Mouse (Mus musculus): ENCODE results near the gene Gm42906. TPM values are rescaled to one million over a fixed set of nuclear protein-coding genes. Genes with fewer than 3 reads are reported as not detected.

Gm42906 gene
- polyA plus RNA-seq, 1 experiment from 2014 or later, result 0.66 TPM

DNA sequence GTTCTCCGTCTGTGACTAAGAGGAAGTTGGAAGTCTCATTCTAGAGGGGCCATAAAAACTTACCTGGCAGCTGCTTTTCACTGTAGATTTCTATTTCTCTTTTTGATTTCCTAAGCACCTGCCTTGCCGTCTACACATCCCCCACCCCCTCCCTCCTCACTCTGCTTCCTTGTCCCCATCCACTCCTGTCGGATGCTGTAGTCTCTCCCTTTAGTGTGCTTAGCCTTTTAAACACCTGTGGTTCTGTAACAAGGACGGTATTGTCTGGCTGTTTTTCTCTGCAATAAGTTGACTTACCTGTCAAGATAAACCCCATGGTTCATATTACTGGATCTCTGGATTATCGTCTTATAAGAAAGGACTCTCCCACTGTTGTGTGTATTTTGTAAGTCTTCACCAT lies 182.4 kb downstream of the Gm42906 start:
- no peak overlapping the region for H3K4me2 ChIP-seq (replicated peaks; ENCODE audit: low read depth, low read length)
- 70% methylated on average over 5 of the region's 5 CpGs for WGBS
- no peaks in the 10 kb centered on the region for H3K9me3 ChIP-seq (ENCODE audit: low read length)
- H3K4me3 ChIP-seq (ENCODE audit: low read depth, low read length), result no peak overlapping the region
- peaks cover 10% of the 10 kb centered on the region for H3K4me1 ChIP-seq (ENCODE audit: insufficient read depth, low read depth, low read length)
- ATAC-seq (no peak), DNase-seq (ENCODE audit: low spot score) (no peak)
- no peak for TF ChIP-seq EP300 (IDR thresholded peaks at IDR 0.05)
- no peak for TF ChIP-seq CTCF (IDR thresholded peaks at IDR 0.05)
- H3K9ac ChIP-seq (replicated peaks; ENCODE audit: low read depth), result no peak overlapping the region
- no peak overlapping the region for H3K27ac ChIP-seq (ENCODE audit: low read length)
- H3K36me3 ChIP-seq (ENCODE audit: insufficient read depth, low read length), result no peaks in the 10 kb centered on the region
- H3K27me3 ChIP-seq (replicated peaks; ENCODE audit: insufficient read depth, low read length), result no peaks in the 10 kb centered on the region

DNA sequence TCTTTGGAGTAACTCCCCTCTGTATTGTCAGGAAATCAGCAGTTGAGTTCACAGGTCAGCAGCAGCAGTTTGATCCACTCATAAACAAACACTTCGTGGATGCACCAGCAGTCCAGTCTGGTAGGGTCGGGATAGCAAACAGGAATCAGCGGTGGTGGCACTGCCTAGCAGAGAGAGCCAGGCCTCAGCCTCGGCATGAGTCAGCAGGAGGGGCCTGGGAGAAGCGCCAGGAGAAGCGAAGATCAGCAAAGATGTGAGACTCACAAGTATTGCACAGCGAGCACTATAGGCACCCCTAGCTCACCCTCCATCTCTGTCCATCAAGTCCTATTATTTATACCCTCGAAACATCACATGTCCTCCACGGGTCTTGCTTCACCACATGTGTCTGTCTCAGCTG lies 189.2 kb downstream of the Gm42906 start:
- DNase-seq (ENCODE audit: low spot score) (no peak), ATAC-seq (no peak)
- WGBS, result 57% methylated on average over 9 of the region's 9 CpGs
- Histone ChIP-seq H3K27me3 (replicated peaks; ENCODE audit: insufficient read depth, low read length) (no peaks in the 10 kb centered on the region), H3K27ac (ENCODE audit: low read length) (no peak overlapping the region), H3K4me1 (ENCODE audit: insufficient read depth, low read depth, low read length) (no peaks in the 10 kb centered on the region), H3K4me2 (replicated peaks; ENCODE audit: low read depth, low read length) (no peak overlapping the region), H3K9ac (replicated peaks; ENCODE audit: low read depth) (no peak overlapping the region), H3K4me3 (ENCODE audit: low read depth, low read length) (no peak overlapping the region), H3K36me3 (ENCODE audit: insufficient read depth, low read length) (no peaks in the 10 kb centered on the region), H3K9me3 (ENCODE audit: low read length) (no peaks in the 10 kb centered on the region)
- TF ChIP-seq EP300 (IDR thresholded peaks at IDR 0.05) (no peak), CTCF (IDR thresholded peaks at IDR 0.05) (no peak)

DNA sequence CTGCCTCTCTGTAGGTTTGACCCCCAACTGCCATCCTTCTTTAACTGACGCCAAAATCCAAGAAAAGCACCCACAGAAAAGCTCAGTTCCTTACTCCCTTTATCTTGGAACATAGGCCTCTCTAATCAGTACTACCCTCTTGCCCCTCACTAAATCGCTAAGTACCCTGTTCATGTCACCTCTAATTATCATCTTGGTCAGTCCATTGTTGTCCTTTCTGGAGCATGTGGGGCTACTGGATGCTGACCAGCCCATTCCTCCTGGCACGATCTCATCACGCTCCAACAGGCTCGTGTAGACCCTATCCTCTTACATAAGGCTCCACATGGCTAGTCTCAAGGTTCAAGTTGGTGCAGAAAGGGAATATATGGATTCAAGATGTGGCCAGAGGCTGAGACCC lies 191.6 kb downstream of the Gm42906 start:
- Histone ChIP-seq H3K9me3 (ENCODE audit: low read length) (no peaks in the 10 kb centered on the region), H3K27me3 (replicated peaks; ENCODE audit: insufficient read depth, low read length) (no peaks in the 10 kb centered on the region), H3K4me1 (ENCODE audit: insufficient read depth, low read depth, low read length) (peaks cover 8% of the 10 kb centered on the region), H3K27ac (ENCODE audit: low read length) (no peak overlapping the region), H3K9ac (replicated peaks; ENCODE audit: low read depth) (no peak overlapping the region), H3K4me3 (ENCODE audit: low read depth, low read length) (no peak overlapping the region), H3K36me3 (ENCODE audit: insufficient read depth, low read length) (no peaks in the 10 kb centered on the region), H3K4me2 (replicated peaks; ENCODE audit: low read depth, low read length) (no peak overlapping the region)
- ATAC-seq, result no peak
- WGBS, result 82% methylated on average over 5 of the region's 5 CpGs
- TF ChIP-seq EP300 (IDR thresholded peaks at IDR 0.05) (no peak), CTCF (IDR thresholded peaks at IDR 0.05) (no peak)
- DNase-seq (ENCODE audit: low spot score), result no peak

DNA sequence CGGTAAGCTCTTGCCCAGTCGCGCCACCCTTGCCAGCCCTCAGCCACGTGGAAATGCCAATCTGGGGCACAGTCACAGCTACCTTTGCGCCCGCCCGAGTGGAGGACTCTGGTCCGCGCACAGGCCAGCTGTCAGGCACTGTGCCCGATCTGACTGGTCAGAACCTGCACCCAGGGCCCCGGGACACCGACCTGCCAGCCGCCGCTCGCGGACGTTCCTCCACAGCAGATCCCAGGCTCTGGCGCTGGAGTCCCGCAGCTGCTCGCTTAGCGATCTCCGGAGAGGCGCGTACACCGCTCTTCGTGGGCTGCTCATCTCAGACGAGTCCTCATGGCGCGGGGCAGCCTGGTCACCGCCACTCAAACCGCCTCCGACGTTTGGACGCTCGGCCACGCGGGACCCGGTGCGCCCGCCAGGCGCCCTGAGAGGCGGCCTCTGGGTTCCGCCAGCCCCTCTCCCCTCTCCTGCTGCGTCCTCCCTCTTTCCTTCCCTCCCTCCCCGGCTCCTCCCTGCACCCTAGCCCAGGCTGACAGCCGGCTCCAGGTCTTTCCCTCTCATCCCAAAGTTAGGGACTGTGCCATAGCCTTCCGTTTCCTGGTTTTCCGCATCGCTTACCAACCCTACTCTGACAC lies 194.4 kb downstream of the Gm42906 start, which contains the start of gene Stard13:
Gene Stard13, minus strand, starts transcription at position 437 of the 632 bp plus-strand sequence.
- Histone ChIP-seq H3K4me3 (ENCODE audit: low read depth, low read length) (peak within 1 kb of the TSS; percentile 56), H3K27ac (ENCODE audit: low read length) (no peak within 1 kb of the TSS; the same call in 1 of the 2 replicates), H3K9ac (replicated peaks; ENCODE audit: low read depth) (peak within 1 kb of the TSS; percentile 54), H3K36me3 (ENCODE audit: insufficient read depth, low read length) (no peaks in the 10 kb centered on the region), H3K27me3 (replicated peaks; ENCODE audit: insufficient read depth, low read length) (no peaks in the 10 kb centered on the region), H3K4me1 (ENCODE audit: insufficient read depth, low read depth, low read length) (peaks cover 8% of the 10 kb centered on the region), H3K4me2 (replicated peaks; ENCODE audit: low read depth, low read length) (peak within 1 kb of the TSS; percentile 96), H3K9me3 (ENCODE audit: low read length) (no peaks in the 10 kb centered on the region)
- ATAC-seq (peak; percentile 83), DNase-seq (ENCODE audit: low spot score) (peak; percentile 58)
- WGBS, result under 1% methylated on average over 36 of the region's 49 CpGs
- TF ChIP-seq CTCF (IDR thresholded peaks at IDR 0.05) (no peak), EP300 (IDR thresholded peaks at IDR 0.05) (no peak)

DNA sequence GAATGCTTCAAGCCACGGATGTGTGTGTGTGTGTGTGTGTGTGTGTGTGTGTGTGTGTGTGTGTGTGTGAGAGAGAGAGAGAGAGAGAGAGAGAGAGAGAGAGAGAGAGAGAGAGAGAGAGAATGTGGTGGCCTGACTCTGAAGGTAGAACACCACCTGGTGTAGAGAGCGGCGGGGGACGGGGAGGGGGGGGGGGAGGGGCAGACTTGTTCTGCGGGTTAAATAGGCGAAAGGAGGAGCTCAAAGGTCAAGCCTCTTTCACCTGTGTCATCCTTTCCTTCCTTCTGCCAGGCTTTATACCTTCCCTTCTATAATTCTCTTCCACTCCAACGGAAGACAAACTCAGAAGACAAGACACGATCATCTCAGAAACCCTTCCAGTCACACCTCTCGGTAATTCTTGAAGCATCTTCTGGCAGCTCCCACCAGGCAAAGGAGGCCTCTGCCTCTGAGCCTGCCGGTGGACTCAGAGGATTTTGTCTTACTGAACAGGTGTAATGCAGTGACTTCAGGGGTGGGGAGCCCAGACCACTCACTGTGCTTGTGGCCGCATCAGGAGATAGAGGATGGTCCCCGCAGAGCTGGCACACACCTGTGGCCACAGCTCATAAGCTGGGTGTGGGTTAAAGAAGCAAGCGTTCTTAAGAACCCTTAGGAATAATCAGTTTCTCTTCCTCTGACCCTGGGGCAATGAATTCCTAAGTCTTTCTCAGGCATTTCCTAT lies 195.2 kb downstream of the Gm42906 start:
- no peaks in the 10 kb centered on the region for H3K36me3 ChIP-seq (ENCODE audit: insufficient read depth, low read length)
- H3K9ac ChIP-seq (replicated peaks; ENCODE audit: low read depth), result peak overlapping the region; percentile 54
- ATAC-seq (no peak; the same call in 1 of the 2 replicates), DNase-seq (ENCODE audit: low spot score) (no peak)
- peak overlapping the region; percentile 96 for H3K4me2 ChIP-seq (replicated peaks; ENCODE audit: low read depth, low read length)
- WGBS, result 19% methylated on average over 13 of the region's 13 CpGs
- no peaks in the 10 kb centered on the region for H3K27me3 ChIP-seq (replicated peaks; ENCODE audit: insufficient read depth, low read length)
- no peaks in the 10 kb centered on the region for H3K9me3 ChIP-seq (ENCODE audit: low read length)
- no peak overlapping the region for H3K27ac ChIP-seq (ENCODE audit: low read length)
- peaks cover 8% of the 10 kb centered on the region for H3K4me1 ChIP-seq (ENCODE audit: insufficient read depth, low read depth, low read length)
- TF ChIP-seq EP300 (IDR thresholded peaks at IDR 0.05), result no peak
- no peak for TF ChIP-seq CTCF (IDR thresholded peaks at IDR 0.05)
- peak overlapping the region; percentile 56 for H3K4me3 ChIP-seq (ENCODE audit: low read depth, low read length)

DNA sequence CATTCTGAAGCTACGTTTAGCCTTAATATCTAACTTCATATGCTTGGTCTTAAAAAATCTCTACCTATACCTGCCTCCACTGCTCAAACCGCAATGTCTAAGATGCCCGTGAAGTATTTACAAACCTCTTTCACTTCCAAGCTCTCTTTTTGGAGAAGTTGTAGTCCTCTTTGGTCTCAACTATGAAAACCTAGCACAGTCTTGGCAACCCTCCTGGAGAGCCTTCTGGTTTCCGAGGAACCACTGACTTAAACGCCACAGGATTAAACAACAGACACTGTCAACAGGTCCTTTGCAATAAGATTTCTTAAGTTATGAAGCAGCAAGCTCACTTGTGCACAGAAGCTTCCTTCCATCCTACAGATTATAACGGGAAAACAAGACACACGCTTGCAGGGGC lies 196.1 kb downstream of the Gm42906 start:
- no peaks in the 10 kb centered on the region for H3K36me3 ChIP-seq (ENCODE audit: insufficient read depth, low read length)
- H3K4me2 ChIP-seq (replicated peaks; ENCODE audit: low read depth, low read length), result no peak overlapping the region
- 64% methylated on average over 7 of the region's 7 CpGs for WGBS
- H3K9ac ChIP-seq (replicated peaks; ENCODE audit: low read depth), result no peak overlapping the region
- no peaks in the 10 kb centered on the region for H3K27me3 ChIP-seq (replicated peaks; ENCODE audit: insufficient read depth, low read length)
- H3K4me3 ChIP-seq (ENCODE audit: low read depth, low read length), result no peak overlapping the region
- no peak overlapping the region for H3K27ac ChIP-seq (ENCODE audit: low read length)
- H3K9me3 ChIP-seq (ENCODE audit: low read length), result no peaks in the 10 kb centered on the region
- ATAC-seq (no peak), DNase-seq (ENCODE audit: low spot score) (no peak)
- peaks cover 8% of the 10 kb centered on the region for H3K4me1 ChIP-seq (ENCODE audit: insufficient read depth, low read depth, low read length)
- TF ChIP-seq EP300 (IDR thresholded peaks at IDR 0.05) (no peak), CTCF (IDR thresholded peaks at IDR 0.05) (no peak)

Data from lung, postnatal 0 days (tissue).